Mouse (Mus musculus) olfactory bulb, adult 2 months (tissue): ENCODE data around the gene Nxn.

Experiments
- CTCF ChIP-seq: fragments of 200-500 bp; IDR thresholded peaks from 2 replicates; pipeline ENCODE4 v1.5.1; 2012; ENCODE audit warnings: low read depth, mild to moderate bottlenecking, low read length, moderate library complexity; ENCODE audit not compliant: insufficient read depth
- POLR2A ChIP-seq: fragments of 200-500 bp; IDR thresholded peaks from 2 replicates; pipeline ENCODE4 v1.6.1; 2012; ENCODE audit warnings: mild to moderate bottlenecking, low read depth, low read length, moderate library complexity; ENCODE audit not compliant: insufficient read depth

- TF ChIP-seq CTCF (no peak), POLR2A (no peak)
Measured at GRCm38 (mm10) chr11:76418423-76418822, 19.5 kb upstream of the Nxn start.
